Mouse (Mus musculus) neural tube, postnatal 0 days (tissue): ENCODE results near the gene Mfsd13b. TPM values are rescaled to one million over a fixed set of nuclear protein-coding genes. Genes with fewer than 3 reads are reported as not detected.

ENCODE experiments used
- polyA plus RNA-seq: library from polyadenylated mRNA; unstranded; fragments of >200 nt; fragmentation: Nextera tagmentation; extraction: Ambion mirVana; gene quantifications from 2 replicates; pipeline ENCODE4 v1.2.1, GENCODE M21; 2015

Mfsd13b gene
- polyA plus RNA-seq: not detected in 2 replicates

DNA sequence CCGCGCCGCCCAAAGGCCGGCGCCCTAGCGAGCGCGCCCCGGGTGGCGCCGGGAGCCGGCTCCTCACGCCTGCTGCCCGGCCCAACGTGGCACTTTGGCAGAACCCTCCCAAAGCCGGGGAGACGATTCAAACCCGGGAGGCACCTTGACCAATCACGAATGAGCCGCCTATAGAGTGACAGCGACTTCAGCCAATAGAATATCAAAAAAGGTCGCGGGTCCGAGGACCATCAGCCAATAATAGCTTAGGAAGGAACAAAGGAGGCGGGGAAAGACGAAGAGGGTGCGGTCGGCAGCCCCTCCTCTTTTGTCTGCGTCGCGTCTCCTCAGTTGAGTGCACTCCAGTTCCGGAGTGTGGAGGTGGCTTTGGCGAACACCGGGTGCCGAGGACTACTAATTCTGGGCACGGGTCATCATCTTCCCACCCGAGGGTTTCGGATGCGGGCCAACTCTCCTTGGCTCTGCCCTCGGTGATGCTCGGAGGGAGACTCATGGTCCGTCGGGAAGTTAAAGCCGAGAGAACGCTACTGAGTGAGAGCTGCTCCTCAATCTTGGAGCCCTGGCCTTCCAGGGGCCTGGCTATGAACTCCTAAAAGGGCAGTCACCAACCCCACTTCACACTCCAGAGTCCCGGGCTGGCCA lies at the start of gene Mfsd13b, which contains the start of gene Cdr2:
TSS of gene Mfsd13b (plus strand) at position 310 of the 642 bp plus-strand sequence.
TSS of gene Cdr2 (minus strand) at position 113 of the 642 bp plus-strand sequence.

DNA sequence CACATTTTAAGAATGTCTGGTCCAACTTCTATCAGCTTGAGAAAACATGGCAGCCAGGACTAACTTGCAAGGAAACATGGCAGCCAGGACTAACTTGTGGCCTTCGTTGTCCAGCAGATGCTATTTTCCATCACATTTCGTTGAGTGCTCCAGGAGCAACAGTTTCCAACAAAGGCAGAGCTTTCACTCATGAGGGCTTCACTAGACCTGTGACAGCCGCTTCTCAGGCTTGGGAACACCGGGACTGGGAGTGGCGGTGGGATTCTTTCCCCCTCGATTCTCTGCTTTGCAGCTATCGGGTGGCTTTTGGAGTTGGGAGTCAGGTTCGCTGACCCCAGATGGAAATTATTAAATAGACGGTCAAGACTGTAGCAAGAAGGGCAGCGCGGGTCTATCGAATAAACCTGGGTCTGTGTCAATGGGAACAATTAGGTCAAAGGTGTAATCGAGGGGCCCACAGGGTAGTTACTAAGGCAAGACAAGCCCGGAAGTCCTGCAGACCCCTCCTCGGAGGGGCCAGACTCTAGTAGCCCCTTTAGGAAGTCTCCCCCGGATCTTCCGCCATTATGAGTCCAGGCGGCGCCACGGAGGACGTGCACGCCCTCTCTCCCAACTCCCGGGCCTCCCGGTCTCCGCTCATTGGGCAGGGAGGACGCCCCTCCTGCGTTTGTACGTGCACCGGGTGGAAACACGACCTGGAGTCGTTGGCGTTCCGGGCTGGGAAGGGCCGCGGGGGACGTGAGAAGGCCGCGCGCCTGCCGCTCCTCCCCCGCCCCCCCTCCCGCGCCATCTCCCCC lies 51.7 kb downstream of the Mfsd13b start, which contains the start of gene Mettl9:
TSS of gene Mettl9 (plus strand) at position 590 of the 797 bp plus-strand sequence.

Other genes starting within 250 kb of the Mfsd13b start
- gene Vwa3a, start 243.2 kb upstream of the Mfsd13b start, polyA plus RNA-seq: 0.98 and 1.6 TPM in 2 replicates
- 0.18 and 0.31 TPM in 2 replicates for gene Gm5737, start 170.1 kb upstream of the Mfsd13b start, polyA plus RNA-seq
- gene Eef2k, start 139.7 kb upstream of the Mfsd13b start, polyA plus RNA-seq: 25.6 and 26.8 TPM in 2 replicates
- gene Polr3e, start 64.8 kb upstream of the Mfsd13b start, polyA plus RNA-seq: 17.5 and 19.6 TPM in 2 replicates
- gene Cdr2, start 197 bp upstream of the Mfsd13b start, polyA plus RNA-seq: 11.8 and 13.2 TPM in 2 replicates
- 147 and 152 TPM in 2 replicates for gene Mettl9, start 51.9 kb downstream of the Mfsd13b start, polyA plus RNA-seq
- gene Igsf6, start 92.1 kb downstream of the Mfsd13b start, polyA plus RNA-seq: 1.3 and 1.5 TPM in 2 replicates
- gene Otoa, start 99.1 kb downstream of the Mfsd13b start, polyA plus RNA-seq: 0.21 and 0.34 TPM in 2 replicates